Mouse (Mus musculus) heart, adult 18-20 months (tissue): ENCODE results near the gene Vdr. TPM values are rescaled to one million over a fixed set of nuclear protein-coding genes. Genes with fewer than 3 reads are reported as not detected.
A peak's percentile ranks its signal among the peaks of the same experiment; 100 is the strongest.

Source experiments
- DNase-seq, 2 experiments: peaks; one replicate each; pipeline ENCODE4 v3.0.0; 2021 to 2022; ENCODE audit warnings: mixed read lengths in 1 of 2
- total RNA-seq, 2 experiments: library from RNA; stranded (reverse); gene quantifications; 2 replicates each; pipeline ENCODE4 v1.2.3; 2021

Vdr gene
- total RNA-seq, 2 experiments from 2014 or later, result 2.4 to 3.4 TPM

DNA sequence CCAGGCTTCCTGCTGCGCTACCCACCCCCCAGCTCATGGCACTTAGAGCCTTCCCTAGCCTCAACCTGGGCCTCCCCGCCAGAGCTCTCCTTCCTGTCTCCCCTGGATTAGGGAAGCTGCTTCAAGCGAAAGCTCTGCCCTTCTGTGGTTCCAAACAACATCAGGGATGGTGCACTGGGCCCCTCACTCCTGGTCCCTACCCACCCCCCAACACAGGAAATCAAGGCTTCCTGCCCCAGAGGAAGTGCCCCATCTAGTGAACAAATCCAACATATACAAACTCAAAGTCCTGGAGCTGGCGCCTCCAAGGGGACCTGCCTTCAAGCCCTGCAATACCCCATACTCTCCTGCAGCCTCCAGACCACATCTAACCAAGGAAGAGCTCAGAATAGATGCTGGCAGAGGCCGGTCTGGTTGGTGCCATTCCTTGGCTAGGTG, 81.5 kb downstream of the Vdr start:
- DNase-seq, result peak; percentile 58 to 65

DNA sequence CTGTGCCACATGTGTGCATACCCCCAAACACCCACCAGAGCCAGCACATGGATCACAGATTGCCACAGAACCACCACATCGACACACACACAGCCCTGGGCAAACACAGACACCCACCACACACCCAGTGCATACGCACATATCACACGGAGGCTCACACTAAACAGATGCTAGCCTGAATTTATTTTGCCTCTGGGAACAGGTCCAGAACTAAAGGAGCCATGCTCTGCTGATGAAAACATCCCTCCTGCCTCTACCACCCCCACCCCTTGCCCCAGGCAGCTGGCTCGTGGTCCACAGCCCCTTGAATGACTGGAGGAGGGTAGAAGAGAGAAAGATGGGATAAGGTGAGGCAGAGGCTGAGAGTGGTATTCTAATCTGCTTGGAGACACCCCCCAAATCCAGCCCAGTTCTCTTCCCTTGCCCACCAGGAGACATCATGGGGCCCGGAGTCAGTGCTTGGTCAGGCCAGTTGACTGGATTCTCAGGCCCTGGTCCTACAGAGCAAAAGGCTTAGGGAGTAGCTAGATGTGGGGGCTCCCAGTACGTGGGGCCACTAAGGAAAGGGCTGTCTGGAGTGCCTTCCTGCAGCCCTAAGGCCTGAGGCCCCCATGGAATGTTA, 82.1 kb downstream of the Vdr start:
- DNase-seq, result no peak

DNA sequence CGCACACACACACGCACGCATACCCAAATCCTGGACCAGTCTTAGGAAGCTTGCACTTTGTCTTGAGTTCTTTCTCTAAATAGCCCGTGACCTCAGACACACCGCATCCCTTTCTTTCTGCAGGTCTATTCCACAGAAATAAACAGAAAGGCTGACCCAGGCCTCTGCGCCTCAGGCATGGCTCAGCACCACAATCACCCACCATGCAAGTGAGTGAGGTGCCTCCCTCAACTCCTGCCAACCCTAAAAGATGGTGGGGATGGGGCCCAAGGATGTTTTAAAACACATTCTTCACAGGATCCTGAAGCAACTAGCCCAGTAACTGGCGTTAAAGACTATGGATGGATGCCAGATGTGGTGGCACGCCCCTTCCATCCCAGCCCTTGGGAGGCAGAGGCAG, 83.0 kb downstream of the Vdr start:
- DNase-seq, result no peak

DNA sequence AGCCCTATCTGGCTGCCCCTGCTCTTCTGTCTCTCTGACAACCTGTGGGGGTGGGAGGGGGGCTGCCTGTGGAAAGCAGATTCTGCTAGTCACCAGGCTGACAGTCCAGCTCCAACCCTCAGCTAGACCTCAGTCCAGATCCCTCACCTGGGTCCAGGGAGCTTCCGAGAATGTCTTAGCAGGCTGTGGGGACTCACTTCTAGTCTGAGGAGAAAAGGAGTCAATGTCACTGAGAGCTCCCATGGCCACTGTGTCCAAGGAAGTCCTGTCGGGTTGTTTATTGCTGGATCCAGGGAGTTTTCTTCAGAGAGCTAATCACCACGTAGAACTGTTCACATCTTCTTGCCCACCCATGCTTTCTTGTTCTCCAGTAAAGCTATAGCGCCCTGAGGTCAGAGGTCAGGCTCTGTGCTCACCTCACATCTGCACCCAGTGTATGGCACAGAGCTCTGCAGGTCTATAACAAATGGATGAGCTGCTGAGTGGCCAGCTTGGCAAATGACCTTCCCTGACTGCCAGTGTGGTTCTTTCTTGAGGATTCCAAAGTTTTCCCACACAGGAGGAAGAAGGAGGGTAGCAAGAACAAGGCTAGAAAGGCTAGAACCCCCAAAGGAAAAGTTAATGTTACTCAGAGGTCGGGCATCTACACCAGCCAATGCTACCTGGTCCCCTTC, 83.7 kb downstream of the Vdr start:
- no peak for DNase-seq

DNA sequence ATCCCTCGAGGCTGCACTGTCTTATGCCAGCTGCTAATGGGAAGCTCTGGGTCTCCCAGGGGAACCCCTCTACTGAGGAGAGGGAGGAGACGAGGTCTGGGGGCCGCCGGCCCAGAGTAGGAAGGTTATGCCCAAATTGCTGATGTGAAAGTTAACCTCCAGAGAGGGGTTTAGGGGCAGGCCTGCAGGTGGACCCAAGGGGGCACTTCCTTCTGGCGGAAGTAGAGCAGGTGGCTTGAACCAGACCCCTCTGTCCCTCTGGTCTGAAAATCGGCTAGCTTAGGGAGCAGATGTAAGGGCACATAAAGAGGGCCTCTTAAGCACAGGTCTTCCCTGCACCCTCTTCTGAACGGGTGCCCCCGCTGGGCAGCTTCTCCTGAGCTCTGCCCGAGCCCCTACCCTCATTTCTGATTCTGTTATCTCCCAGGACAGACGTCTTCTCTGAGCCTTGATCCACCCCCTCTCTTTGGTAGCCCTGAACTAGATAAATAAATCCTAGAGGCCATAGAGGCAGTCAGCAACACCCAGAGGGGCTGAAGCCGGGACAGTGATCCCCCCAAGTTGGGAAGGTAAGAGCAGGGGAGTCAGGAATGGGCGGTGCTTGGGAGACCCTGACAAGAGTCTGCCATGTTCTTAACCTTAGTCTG, 84.4 kb downstream of the Vdr start:
- DNase-seq, result no peak

DNA sequence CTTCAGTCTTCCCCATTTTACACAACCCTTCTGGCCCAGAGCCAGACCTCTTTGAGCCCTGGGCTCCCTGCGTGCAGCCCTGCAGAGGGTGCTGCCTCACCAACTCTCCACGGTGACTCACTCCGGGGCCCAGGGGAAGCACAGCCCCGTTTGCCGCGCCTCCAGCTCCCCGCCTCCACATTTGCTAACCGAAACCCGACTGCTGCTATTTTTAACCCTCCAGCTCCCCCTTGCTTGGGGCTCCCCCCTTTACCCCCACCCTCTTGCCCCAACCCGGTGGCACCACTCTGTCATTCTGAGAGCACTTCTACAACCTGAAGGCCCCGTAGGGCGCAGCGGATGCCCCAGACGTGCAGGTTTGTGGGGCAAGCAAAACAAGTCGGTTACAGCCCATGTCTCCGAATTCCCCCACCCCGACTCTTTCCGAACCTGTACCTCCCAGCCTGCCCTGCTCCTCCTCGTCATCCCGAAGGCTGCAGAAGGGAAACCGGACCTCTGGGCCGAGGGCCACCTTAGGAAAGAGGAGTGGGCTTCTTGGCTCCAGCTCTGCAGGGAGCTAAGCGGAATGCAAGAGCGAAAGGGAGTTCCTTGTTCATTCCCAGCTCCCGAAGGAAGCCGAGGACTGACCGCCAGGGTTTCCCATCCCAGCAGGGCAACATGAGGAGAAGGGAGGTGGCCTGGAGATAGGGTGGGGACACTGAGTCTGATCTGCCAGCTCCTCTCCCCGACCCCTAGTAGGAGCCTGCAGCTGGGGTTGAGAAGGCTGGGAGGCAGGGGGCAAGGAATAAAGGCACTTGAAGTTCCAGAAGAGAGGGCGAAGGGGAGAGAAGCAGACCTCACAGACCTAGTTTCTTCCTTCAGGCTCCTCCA, 85.1 kb downstream of the Vdr start:
- DNase-seq, result peak; percentile 89 to 94

DNA sequence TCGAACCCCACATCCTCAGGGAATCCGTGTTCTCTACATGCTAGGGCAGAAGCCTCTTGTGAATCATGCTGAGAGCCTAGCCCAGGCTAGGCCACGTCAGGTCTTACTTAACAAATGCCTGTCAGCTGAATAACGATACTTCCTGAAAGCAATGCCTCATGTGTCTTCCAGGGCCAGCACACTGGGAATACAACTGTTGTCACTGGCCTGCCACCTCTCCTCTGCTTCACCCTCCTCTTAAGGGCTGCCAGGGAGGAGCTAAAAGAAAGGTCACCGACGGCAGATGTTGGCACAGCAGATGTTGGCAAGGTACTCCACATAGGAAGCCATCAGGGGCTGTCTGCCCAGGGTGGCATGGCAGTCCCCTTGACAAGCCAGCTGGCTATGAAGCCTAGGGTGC, 86.4 kb downstream of the Vdr start:
- DNase-seq, result peak; percentile 64 to 77

DNA sequence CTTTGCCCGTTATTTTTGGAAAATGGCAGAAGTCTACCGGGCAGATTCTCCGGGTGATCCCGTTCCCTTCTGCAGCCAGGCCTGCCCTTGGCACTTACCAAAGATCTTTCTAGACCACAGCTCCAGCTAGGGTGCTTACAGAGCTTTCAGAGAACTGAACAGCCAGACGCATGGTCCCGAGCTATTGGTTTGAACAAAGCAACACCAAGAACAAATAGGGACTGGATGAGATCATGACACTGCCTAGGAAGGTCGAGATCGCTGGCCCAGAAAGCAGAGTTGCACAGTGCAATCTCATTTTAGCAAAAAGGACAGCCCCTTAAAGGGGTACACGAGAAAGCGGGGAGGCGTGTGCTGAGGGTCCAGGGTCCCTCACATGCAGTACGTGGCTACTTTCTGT, 87.0 kb downstream of the Vdr start:
- DNase-seq, result peak in 1 of 2 experiments; percentile 31

DNA sequence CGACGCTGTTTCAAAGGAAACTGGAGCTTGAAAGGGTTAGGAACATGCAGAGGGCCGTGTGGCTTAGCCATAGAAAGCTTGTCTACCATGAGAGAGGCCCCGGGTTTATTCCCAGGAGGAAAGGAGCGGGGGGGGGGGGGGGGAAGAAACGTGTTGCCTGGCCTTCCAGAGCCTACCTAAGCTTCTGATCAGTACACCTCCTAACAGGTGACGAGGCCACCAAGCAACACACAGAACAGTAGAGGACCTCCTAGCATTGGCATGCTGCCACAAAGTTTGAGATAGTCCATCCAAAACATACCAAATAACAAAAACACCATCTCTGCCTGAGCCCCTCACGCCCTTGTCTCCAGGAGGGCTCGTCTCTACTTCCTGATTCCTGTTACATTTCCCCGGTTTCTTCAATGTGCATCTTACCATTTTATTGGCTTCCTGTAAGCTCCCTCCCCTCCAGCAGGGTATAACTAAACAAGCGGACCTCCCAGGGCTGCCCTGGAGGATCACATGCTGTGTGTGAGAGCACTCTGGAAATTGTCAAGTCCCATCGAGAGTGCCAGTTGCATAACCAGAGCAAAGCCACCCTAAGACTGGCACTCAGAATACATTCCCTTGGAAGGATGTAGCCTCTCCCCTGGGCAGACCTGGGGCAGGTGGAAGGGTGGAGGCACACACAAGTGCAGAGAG, 87.7 kb downstream of the Vdr start:
- peak in 1 of 2 experiments; percentile 52 for DNase-seq

DNA sequence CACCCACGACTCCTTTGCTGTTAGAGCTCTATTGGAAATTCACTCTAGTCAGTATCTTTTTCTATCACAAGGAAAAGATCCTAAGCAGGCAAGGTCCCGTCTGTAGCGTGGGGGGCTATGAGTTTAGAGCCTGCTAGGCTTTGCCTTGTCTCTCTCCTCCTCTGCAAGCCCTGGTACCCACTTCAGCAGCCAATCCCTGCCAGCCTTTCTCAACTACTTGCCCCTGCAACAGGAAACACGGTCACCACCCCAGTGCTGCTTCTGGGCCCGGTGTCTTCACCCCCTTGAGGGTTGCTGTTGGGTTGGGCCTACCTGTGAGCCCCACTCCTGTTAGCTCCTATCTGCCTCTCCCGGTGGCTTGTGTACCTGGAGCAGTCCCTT, 88.5 kb downstream of the Vdr start:
- peak in 1 of 2 experiments; percentile 46 for DNase-seq

DNA sequence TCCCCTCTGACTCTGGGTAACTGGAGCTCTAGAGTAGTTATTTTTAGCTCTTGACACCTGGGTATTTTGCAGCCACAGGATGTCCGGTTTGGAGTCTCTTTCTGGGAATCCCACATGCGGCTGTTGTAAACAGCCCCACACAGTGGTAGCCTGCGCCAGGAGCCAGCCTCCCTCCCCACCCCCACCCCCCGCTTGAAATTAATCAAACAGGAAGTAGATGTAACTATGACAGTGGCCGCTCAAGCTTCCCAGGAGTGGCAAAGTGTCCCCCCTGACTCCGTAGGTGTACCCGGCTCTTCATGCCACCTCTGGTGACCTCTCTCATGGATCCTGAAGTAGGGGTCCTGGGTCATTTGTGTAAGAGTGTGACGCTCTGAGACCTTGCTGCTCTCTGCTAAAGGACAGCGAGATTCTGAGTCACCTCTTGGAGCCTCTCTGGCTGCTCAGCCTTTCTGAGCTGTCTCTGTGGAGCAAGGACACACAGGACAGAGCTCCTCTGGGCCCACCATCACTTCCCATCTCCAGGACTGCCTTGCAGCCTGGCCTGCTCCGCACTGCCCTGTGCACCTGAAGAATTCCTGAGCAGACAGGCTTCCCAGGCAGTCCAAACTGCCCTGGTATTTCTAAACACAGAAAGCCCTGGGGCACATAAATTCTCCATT, 89.0 kb downstream of the Vdr start:
- DNase-seq, result peak; percentile 56 to 74

DNA sequence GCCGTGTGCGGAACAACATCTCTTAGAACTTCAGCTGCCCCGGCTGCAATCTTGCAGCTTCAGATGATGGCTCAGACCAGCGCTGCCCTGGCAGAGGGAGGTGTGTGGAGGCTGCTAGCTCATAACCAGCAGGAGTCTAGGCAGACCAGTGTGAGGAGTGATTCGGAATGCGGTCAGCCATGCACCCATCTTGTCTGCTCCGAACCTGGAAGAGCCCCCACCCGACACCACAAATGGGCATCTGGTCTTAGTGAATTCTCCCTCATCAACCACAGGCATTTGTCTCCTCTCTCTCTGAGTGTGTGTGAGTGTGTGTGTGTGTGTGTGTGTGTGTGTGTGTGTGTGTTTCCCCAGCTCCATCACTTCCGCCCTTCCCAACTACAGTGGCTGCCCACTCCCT, 90.5 kb downstream of the Vdr start:
- DNase-seq, result no peak

DNA sequence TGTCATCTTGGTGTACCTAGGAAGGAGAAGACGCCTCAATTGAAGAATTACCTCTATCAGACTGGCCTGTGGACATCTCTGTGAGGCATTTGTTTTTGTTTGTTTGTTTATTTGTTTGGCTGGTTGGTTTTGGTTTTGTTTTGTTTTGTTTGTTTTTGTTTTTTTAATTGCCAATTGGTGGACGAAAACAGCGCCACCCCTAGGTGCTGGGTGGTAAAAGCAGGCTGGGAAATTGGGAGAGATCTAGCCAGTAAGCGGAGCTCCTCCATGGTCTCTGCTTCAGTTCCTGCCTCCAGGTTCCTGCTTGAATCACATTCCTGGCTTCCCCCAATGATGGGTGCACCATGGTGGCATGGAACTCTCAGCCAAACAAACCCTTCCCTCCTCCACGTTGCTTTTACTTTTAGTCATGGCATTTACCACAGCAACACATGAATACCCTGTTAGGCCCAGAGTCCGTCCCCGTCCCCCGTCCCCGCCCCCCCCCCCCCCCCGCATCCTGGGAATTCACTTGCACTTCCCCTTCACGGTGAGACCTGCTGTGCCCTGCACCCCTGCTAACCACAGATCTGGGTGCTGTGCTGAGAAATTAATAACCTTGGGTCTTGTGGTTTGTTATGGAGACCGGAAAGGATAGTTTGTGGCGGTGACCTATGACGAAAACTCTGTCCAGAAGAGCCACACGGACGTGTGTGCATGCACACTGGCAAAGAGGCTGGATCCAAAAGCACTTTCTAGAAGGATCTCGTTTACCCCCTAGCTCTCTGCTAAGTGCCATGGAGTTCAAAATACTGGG, 94.0 kb downstream of the Vdr start:
- no peak for DNase-seq

DNA sequence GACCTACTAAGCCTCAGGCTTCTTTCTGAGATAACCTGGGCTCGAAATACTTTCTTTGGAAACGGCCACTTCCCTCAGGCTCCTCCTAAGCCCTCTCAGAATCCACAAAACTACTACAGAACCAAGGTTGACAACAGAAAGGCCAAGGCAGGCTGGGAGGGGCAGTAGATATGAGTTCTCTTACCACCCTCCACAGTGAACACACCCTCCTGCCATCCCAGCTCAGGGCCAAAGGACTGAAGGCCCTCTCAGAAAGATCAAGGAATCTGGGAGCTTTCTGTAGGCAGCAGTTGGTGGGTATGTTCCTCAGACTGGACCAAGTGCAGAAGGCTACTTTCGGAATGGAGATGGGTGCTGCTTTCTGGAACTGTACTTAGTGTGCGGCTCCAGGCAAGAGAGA, 95.2 kb downstream of the Vdr start:
- no peak for DNase-seq

DNA sequence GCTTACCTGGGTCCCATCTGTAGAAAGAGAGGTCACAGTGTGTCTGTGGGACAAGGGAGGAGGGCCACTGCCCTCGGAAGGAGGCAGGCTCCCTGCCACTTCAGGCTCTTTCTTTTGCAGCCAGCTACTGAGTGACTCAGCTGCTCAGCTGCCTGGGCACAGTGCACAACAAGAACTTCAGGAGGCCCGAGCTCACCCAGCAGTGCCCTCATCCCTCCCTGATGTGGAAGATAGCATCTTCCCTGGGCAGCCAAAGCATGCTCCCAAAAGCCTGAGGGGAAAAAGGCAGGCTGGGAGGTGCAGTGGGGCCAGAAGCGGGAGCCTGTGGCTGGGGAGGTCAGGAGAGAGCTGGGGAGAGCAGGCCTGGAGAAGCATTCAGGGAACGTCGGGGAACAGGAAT, 95.7 kb downstream of the Vdr start:
- DNase-seq, result no peak

DNA sequence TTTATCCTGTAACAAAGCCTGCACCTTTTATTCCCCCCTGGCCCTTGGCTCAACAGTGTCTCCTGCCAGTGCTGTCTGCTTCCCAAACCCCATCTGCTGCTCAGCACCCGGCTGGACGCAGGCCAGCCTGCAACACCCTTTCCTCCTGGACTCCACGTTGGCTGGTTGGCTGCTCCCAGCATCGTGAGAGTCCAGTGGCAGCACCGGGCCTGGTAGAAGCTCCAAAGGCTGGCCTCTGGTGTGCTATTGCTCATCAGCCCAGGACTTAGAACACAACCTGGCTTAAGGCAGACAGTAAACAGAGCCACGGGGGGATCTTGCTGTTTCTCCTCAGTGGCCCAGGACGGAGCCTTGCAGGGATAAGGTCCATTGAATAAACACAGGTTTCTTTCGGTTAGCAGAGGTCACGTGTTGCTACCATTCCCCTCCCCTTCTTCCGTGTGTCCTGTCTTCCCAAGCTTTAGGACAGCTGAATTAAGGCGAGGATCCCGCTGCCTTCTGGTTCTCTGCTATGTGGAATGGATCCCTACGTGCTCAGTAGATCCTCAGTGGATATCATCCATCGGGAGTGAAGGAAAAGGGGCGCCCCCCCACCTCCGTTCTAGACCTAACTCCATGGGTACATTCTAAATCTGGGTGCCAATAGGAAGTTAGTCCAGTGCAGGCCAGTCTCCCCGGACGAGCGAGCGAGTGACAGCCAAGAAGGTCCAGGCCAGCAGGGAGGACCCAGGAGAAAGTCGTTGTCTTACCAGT, 96.8 kb downstream of the Vdr start:
- peak; percentile 69 to 80 for DNase-seq

DNA sequence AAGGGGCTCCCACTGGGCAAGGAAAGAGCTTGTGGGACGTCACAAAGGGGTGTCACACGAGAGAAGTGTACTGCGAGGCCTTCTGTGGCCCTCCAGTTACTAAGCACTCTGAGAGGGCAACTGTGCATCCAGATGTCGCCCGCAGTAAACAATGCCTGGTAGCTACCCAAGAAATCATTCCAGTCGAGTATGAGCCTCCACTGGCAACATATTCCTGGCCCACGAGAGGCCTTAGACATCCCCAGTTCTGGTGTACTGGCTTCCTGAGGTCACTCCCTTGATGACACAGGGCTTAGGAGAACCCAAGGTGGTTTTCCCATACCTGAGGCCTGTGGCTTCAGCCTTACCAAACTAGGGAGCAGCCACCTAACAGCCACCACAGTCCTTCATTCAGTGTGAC, 97.6 kb downstream of the Vdr start:
- DNase-seq, result no peak

DNA sequence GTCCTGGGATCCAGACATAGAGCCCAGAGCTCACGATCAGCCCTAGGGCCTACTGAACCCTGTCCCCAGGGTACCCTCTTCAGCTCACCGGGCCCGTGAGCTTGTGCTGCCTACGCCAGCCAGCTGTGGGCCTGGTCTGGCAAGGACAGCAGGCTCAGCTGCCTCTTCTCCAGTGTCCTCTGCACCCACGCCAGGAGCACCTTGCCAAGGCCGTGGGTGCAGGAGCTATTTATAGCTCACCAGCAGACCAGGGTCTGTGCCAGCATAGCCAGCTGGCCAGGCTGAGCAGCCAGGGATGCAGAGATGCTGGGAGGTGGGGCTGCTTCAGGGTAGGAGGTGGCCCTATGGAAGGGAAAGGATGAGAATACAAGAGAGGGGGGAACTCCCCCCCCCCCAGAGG, 98.3 kb downstream of the Vdr start:
- peak; percentile 82 to 90 for DNase-seq

DNA sequence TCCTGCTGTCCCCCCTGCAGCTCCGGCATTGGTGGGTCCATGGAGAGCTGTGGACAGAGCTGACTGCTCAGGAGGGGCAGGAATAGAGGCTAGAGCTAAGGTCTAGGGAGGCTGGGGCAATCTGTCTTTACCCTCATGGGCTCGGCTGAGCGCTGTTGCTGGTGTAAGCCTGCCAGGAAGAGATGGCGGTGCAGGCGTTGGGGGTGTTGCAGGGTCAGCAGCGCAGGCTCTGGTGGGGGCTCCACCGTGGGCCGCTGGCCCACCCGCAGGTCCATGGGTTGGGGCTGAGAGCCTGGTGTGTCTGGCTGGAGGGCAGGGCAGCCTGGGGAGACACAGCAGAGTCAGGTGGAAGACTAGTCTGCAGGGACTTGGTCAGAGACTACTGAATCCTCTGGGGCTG, 99.1 kb downstream of the Vdr start:
- DNase-seq, result no peak

DNA sequence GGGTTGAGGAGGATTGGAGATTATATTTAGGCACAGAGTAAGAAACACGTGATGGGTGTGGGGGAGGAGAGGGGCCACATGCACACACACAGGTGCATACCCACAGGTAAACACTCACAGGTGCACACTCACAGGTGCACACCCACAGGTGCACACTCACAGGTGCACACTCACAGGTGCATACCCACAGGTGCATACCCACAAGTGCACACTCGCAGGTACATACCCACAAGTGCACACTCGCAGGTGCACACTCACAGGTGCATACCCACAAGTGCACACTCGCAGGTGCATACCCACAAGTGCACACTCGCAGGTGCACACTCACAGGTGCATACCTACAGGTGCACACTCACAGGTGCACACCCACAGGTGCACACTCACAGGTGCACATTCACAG, 100.0 kb downstream of the Vdr start:
- no peak for DNase-seq
